Mouse (Mus musculus): ENCODE measurements around the gene Foxn3. TPM values are rescaled to one million over a fixed set of nuclear protein-coding genes. Genes with fewer than 3 reads are reported as not detected.

Gene Foxn3
- polyA plus RNA-seq, 1 experiment from 2014 or later, result 74.5 TPM

GRCm38 (mm10) chr12:99560701-99561332 is 2.6 kb downstream of the Foxn3 start:
- peaks cover 39% of the 10 kb centered on the region for H3K4me1 ChIP-seq (replicated peaks)
- no peaks in the 10 kb centered on the region for H3K36me3 ChIP-seq
- H3K27me3 ChIP-seq, result peaks cover 4% of the 10 kb centered on the region; the same call in 1 of the 2 replicates
- WGBS, result 54% methylated on average over 11 of the region's 11 CpGs
- no peak for ATAC-seq (ENCODE audit: low read depth)
- peak overlapping the region; percentile 55 for H3K4me3 ChIP-seq
- peak overlapping the region; percentile 56 for H3K4me2 ChIP-seq
- H3K9me3 ChIP-seq, result no peaks in the 10 kb centered on the region
- no peak overlapping the region for H3K27ac ChIP-seq (replicated peaks)
- peak overlapping the region; percentile 75; the same call in 1 of the 2 replicates for H3K9ac ChIP-seq

- Histone ChIP-seq H3K4me1 (replicated peaks) (peaks cover 38% of the 10 kb centered on the region), H3K9ac (no peak overlapping the region), H3K9me3 (no peaks in the 10 kb centered on the region), H3K27ac (replicated peaks) (no peak overlapping the region), H3K27me3 (no peaks in the 10 kb centered on the region), H3K4me2 (no peak overlapping the region), H3K36me3 (no peaks in the 10 kb centered on the region), H3K4me3 (no peak overlapping the region)
- WGBS, result 84% methylated on average over 11 of the region's 11 CpGs
- ATAC-seq (ENCODE audit: low read depth), result no peak
Observed at GRCm38 (mm10) chr12:99559483-99559882, 3.9 kb downstream of the Foxn3 start.

- H3K27ac ChIP-seq (replicated peaks), result no peak overlapping the region
- 76% methylated on average over 4 of the region's 4 CpGs for WGBS
- no peaks in the 10 kb centered on the region for H3K9me3 ChIP-seq
- no peaks in the 10 kb centered on the region for H3K36me3 ChIP-seq
- ATAC-seq (ENCODE audit: low read depth), result no peak
- H3K4me2 ChIP-seq, result no peak overlapping the region
- peaks cover 30% of the 10 kb centered on the region for H3K4me1 ChIP-seq (replicated peaks)
- no peak overlapping the region for H3K4me3 ChIP-seq
- H3K27me3 ChIP-seq, result no peaks in the 10 kb centered on the region
- no peak overlapping the region for H3K9ac ChIP-seq
Observed at GRCm38 (mm10) chr12:99558476-99558875, 4.9 kb downstream of the Foxn3 start.

DNA sequence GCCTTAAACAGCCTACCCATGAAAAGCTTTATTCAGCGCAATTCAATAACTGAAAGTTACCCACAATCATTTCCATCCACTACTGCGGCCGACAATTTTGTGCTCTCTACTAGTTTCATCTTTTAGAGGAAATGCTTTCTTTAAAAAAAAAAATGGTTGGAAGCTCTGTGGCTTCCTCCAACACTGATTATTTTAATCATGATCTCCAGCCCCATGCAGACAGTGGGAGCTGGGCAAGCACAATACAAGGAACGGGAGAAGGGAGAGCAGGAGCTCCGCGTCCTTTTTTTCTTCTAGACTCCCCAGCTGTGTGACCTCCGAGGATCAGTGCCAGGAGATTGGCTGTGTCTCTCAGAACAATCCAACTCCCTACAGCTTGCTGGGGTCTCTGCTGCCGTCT is 5.9 kb downstream of the Foxn3 start:
- Histone ChIP-seq H3K27me3 (no peaks in the 10 kb centered on the region), H3K4me1 (replicated peaks) (peaks cover 30% of the 10 kb centered on the region), H3K4me3 (no peak overlapping the region), H3K27ac (replicated peaks) (no peak overlapping the region), H3K9me3 (no peaks in the 10 kb centered on the region), H3K4me2 (no peak overlapping the region), H3K9ac (no peak overlapping the region), H3K36me3 (no peaks in the 10 kb centered on the region)
- 81% methylated on average over 8 of the region's 8 CpGs for WGBS
- no peak for ATAC-seq (ENCODE audit: low read depth)

DNA sequence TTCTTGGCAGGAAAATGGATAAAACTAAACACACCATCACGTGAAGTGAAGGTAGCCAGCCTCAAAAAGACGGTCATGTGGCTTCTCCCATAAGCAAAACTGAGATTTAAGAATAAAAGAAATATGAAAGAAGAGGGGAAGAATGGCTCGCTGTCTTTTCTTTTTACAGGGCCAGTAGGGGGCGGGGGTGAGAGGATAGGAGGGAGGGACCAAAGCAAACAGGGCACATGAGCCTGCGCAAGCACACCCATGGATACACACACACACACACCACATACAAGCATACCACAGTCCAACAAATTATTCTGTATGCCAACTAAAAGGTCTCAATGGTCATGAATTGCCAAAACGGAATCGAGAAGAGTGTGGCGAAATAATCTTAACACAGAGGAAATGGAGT is 12.8 kb downstream of the Foxn3 start:
- ATAC-seq (ENCODE audit: low read depth), result no peak
- Histone ChIP-seq H3K27ac (replicated peaks) (no peak overlapping the region), H3K4me1 (replicated peaks) (peaks cover 3% of the 10 kb centered on the region; the same call in 1 of the 2 replicates), H3K27me3 (no peaks in the 10 kb centered on the region), H3K4me3 (no peak overlapping the region), H3K9ac (no peak overlapping the region), H3K36me3 (no peaks in the 10 kb centered on the region), H3K4me2 (no peak overlapping the region), H3K9me3 (no peaks in the 10 kb centered on the region)
- 63% methylated on average over 8 of the region's 8 CpGs for WGBS

- Histone ChIP-seq H3K9ac (no peak overlapping the region), H3K27ac (replicated peaks) (no peak overlapping the region), H3K4me1 (replicated peaks) (peaks cover 4% of the 10 kb centered on the region; the same call in 1 of the 2 replicates), H3K4me2 (no peak overlapping the region), H3K9me3 (no peaks in the 10 kb centered on the region), H3K27me3 (no peaks in the 10 kb centered on the region), H3K4me3 (no peak overlapping the region), H3K36me3 (no peaks in the 10 kb centered on the region)
- WGBS, result 93% methylated on average over 10 of the region's 10 CpGs
- no peak for ATAC-seq (ENCODE audit: low read depth)
Observed at GRCm38 (mm10) chr12:99549811-99550210, 13.6 kb downstream of the Foxn3 start.

- Histone ChIP-seq H3K36me3 (no peaks in the 10 kb centered on the region), H3K27me3 (no peaks in the 10 kb centered on the region), H3K27ac (replicated peaks) (no peak overlapping the region), H3K4me2 (no peak overlapping the region), H3K9me3 (no peaks in the 10 kb centered on the region), H3K4me1 (replicated peaks) (peaks cover 4% of the 10 kb centered on the region; the same call in 1 of the 2 replicates), H3K9ac (no peak overlapping the region), H3K4me3 (no peak overlapping the region)
- ATAC-seq (ENCODE audit: low read depth), result no peak
- 80% methylated on average over 7 of the region's 7 CpGs for WGBS
Observed at GRCm38 (mm10) chr12:99548419-99548818, 15.0 kb downstream of the Foxn3 start.

DNA sequence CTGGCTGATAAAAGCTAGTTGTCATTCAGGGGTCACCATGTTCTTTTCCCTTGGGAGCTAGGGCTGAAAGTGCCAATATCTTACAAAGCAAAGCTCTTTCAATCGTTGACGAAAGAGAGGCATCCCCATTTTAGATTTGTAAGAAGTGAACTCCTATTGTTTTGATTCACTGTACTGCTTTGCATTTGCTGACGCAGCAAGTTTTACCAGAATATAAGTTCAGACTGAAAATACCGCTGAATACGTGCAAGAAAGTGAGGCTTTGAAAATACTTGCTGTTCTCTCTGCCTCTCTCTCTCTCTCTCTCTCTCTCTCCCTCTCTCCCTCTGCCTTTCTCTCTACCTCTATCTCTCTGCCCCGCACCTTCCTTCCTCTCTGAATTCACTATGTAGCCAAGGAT is 16.1 kb downstream of the Foxn3 start:
- H3K4me3 ChIP-seq, result no peak overlapping the region
- H3K36me3 ChIP-seq, result no peaks in the 10 kb centered on the region
- peaks cover 4% of the 10 kb centered on the region; the same call in 1 of the 2 replicates for H3K4me1 ChIP-seq (replicated peaks)
- H3K27ac ChIP-seq (replicated peaks), result no peak overlapping the region
- no peaks in the 10 kb centered on the region for H3K9me3 ChIP-seq
- no peak overlapping the region for H3K4me2 ChIP-seq
- WGBS, result 86% methylated on average over 6 of the region's 6 CpGs
- H3K9ac ChIP-seq, result no peak overlapping the region
- H3K27me3 ChIP-seq, result no peaks in the 10 kb centered on the region
- ATAC-seq (ENCODE audit: low read depth), result no peak

- H3K4me3 ChIP-seq, result no peak overlapping the region
- 64% methylated on average over 6 of the region's 6 CpGs for WGBS
- no peak for ATAC-seq (ENCODE audit: low read depth)
Observed at GRCm38 (mm10) chr12:99545270-99545770, 18.1 kb downstream of the Foxn3 start.

DNA sequence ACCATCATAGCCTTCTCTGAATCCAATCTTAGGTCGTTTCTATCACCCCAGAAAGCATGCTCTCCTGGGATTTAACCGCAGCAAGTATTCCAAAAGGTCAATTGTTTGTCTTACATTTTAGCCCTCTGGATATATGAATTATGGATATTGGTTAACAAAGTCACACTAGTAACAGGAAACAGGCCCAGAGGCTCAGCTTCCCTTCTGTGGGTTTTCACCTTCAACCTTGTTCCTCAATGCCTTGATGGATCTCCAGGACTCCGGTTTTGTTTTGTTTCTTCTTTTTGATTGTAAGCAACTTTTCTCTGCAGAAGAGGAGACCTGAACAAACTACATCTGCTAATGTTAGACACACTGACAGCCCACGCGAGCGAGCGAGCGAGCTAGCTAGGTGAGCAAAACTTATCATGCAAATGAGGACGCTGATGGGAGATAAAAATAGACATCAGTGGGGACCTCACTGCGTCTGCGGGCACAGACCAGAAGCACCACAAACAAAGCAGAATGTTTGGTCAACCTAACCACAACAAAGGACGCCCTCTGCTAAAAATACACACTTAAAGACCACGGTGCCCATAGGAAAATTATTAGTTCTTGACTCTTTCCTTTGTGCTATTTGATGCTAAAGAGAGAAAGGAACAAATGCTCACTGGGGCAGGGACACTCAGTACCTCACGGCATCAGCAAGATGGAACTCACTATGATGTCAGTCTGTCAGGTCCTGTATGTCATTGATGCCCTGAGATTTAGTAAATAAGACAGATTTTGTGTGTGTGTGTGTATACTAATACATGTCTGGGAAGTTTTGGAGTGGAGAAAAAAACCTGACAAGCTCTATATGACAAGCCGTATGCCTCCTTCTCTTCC is 18.9 kb downstream of the Foxn3 start:
- Histone ChIP-seq H3K27me3 (no peaks in the 10 kb centered on the region), H3K4me1 (replicated peaks) (peaks cover 4% of the 10 kb centered on the region; the same call in 1 of the 2 replicates), H3K4me3 (no peak overlapping the region), H3K9me3 (no peaks in the 10 kb centered on the region), H3K36me3 (no peaks in the 10 kb centered on the region), H3K9ac (no peak overlapping the region), H3K4me2 (no peak overlapping the region), H3K27ac (replicated peaks) (no peak overlapping the region)
- WGBS, result 87% methylated on average over 15 of the region's 15 CpGs
- no peak for ATAC-seq (ENCODE audit: low read depth)

More at GRCm38 (mm10) chr12:99545270-99545770, 18.1 kb downstream of the Foxn3 start:
- H3K4me1 ChIP-seq (replicated peaks), result peaks cover 4% of the 10 kb centered on the region; the same call in 1 of the 2 replicates
- H3K27me3 ChIP-seq, result no peaks in the 10 kb centered on the region
- H3K9ac ChIP-seq, result no peak overlapping the region
- H3K9me3 ChIP-seq, result no peaks in the 10 kb centered on the region
- no peak overlapping the region for H3K27ac ChIP-seq (replicated peaks)
- H3K36me3 ChIP-seq, result no peaks in the 10 kb centered on the region
- H3K4me2 ChIP-seq, result no peak overlapping the region

GRCm38 (mm10) chr12:99543421-99544195 is 19.8 kb downstream of the Foxn3 start:
- no peaks in the 10 kb centered on the region for H3K27me3 ChIP-seq
- 96% methylated on average over 7 of the region's 7 CpGs for WGBS
- no peaks in the 10 kb centered on the region for H3K36me3 ChIP-seq
- H3K9ac ChIP-seq, result no peak overlapping the region
- peaks cover 4% of the 10 kb centered on the region; the same call in 1 of the 2 replicates for H3K4me1 ChIP-seq (replicated peaks)
- H3K4me2 ChIP-seq, result no peak overlapping the region
- H3K4me3 ChIP-seq, result no peak overlapping the region
- no peak for ATAC-seq (ENCODE audit: low read depth)
- no peaks in the 10 kb centered on the region for H3K9me3 ChIP-seq
- H3K27ac ChIP-seq (replicated peaks), result no peak overlapping the region

Data from neural tube, embryonic 13.5 days (tissue).